Mouse (Mus musculus) B cell, adult 2 months (primary cell): ENCODE results near the gene Eid3.

Source experiments
- DNase-seq, 2 experiments: peaks; one replicate each; pipeline ENCODE4 v3.0.0; 2022

Eid3 gene

GRCm38 (mm10) chr10:82863106-82863680 lies 3.2 kb upstream of the Eid3 start:
- DNase-seq: no peak

- no peak for DNase-seq
Observed at GRCm38 (mm10) chr10:82863827-82864226, 2.6 kb upstream of the Eid3 start.

- peak in 1 of 2 experiments; percentile 9 for DNase-seq
Observed at GRCm38 (mm10) chr10:82866832-82867231, 406 bp downstream of the Eid3 start.

- DNase-seq: no peak
Observed at GRCm38 (mm10) chr10:82868418-82869086, 2.1 kb downstream of the Eid3 start.

- DNase-seq: no peak
Observed at GRCm38 (mm10) chr10:82875446-82875845, 9.0 kb downstream of the Eid3 start.

- peak; percentile 46 to 49 for DNase-seq
Observed at GRCm38 (mm10) chr10:82876076-82876796, 9.8 kb downstream of the Eid3 start.

GRCm38 (mm10) chr10:82887354-82887753 lies 20.9 kb downstream of the Eid3 start:
- no peak for DNase-seq

- DNase-seq: no peak
Observed at GRCm38 (mm10) chr10:82888576-82888975, 22.1 kb downstream of the Eid3 start.

GRCm38 (mm10) chr10:82889447-82889973 lies 23.1 kb downstream of the Eid3 start:
- DNase-seq: no peak

- DNase-seq: no peak
Observed at GRCm38 (mm10) chr10:82890936-82891335, 24.5 kb downstream of the Eid3 start.

GRCm38 (mm10) chr10:82891427-82891826 lies 25.0 kb downstream of the Eid3 start:
- DNase-seq: no peak

GRCm38 (mm10) chr10:82892442-82893055 lies 26.1 kb downstream of the Eid3 start:
- DNase-seq: no peak

- DNase-seq: no peak
Observed at GRCm38 (mm10) chr10:82893872-82894650, 27.6 kb downstream of the Eid3 start.

GRCm38 (mm10) chr10:82897936-82898335 lies 31.5 kb downstream of the Eid3 start:
- DNase-seq: no peak

GRCm38 (mm10) chr10:82898893-82899292 lies 32.5 kb downstream of the Eid3 start:
- DNase-seq: no peak

GRCm38 (mm10) chr10:82899810-82900421 lies 33.5 kb downstream of the Eid3 start:
- DNase-seq: peak; percentile 38 to 39

- DNase-seq: no peak
Observed at GRCm38 (mm10) chr10:82900546-82900945, 34.1 kb downstream of the Eid3 start.

GRCm38 (mm10) chr10:82901436-82901835 lies 35.0 kb downstream of the Eid3 start:
- peak; percentile 91 to 92 for DNase-seq

GRCm38 (mm10) chr10:82908526-82908925 lies 42.1 kb downstream of the Eid3 start:
- DNase-seq: no peak

- peak; percentile 80 to 82 for DNase-seq
Observed at GRCm38 (mm10) chr10:82909382-82909781, 43.0 kb downstream of the Eid3 start.

- peak; percentile 62 to 67 for DNase-seq
Observed at GRCm38 (mm10) chr10:82910198-82910597, 43.8 kb downstream of the Eid3 start.

- DNase-seq: no peak
Observed at GRCm38 (mm10) chr10:82913238-82913637, 46.8 kb downstream of the Eid3 start.
